Mouse (Mus musculus) heart, embryonic 11.5 days (tissue): Measurements from ENCODE around the gene B4galt3. TPM values are rescaled to one million over a fixed set of nuclear protein-coding genes. Genes with fewer than 3 reads are reported as not detected.

ENCODE experiments used
- ATAC-seq: fragments of 200-750 bp; cut with Nextera tagmentation; replicated peaks from 2 replicates; pipeline ENCODE4 v1.8.0; 2017; ENCODE audit warnings: moderate library complexity; ENCODE audit not compliant: insufficient number of reproducible peaks, low FRiP score, low TSS enrichment
- H3K27ac ChIP-seq: fragments of 300-500 bp; sonication (generic); 2 replicates; pipeline ENCODE4 v1.5.1; 2014; ENCODE audit warnings: mild to moderate bottlenecking, low read depth, low read length
- H3K27me3 ChIP-seq: fragments of 300-500 bp; sonication (generic); 2 replicates; pipeline ENCODE4 v1.6.1; 2014; ENCODE audit warnings: mild to moderate bottlenecking, low read length, mixed read lengths; ENCODE audit not compliant: control insufficient read depth, insufficient read depth
- H3K36me3 ChIP-seq: fragments of 300-500 bp; sonication (generic); 2 replicates; pipeline ENCODE4 v1.6.1; 2014; ENCODE audit warnings: mild to moderate bottlenecking, low read length, moderate library complexity, mixed read lengths; ENCODE audit not compliant: control insufficient read depth, insufficient read depth
- H3K4me1 ChIP-seq: fragments of 300-500 bp; sonication (generic); 2 replicates; pipeline ENCODE4 v1.6.1; 2014; ENCODE audit warnings: low read length; ENCODE audit not compliant: control insufficient read depth, insufficient read depth
- H3K4me2 ChIP-seq: fragments of 300-500 bp; sonication (generic); 2 replicates; pipeline ENCODE4 v1.6.1; 2014; ENCODE audit warnings: mild to moderate bottlenecking, moderate library complexity
- H3K4me3 ChIP-seq: fragments of 300-500 bp; sonication (generic); 2 replicates; pipeline ENCODE4 v1.5.1; 2014; ENCODE audit warnings: low read depth, low read length
- H3K9ac ChIP-seq: fragments of 300-500 bp; sonication (generic); 2 replicates; pipeline ENCODE4 v1.6.1; 2014; ENCODE audit warnings: mild to moderate bottlenecking, low read depth, low read length, moderate library complexity
- H3K9me3 ChIP-seq: fragments of 300-500 bp; sonication (generic); replicated peaks from 2 replicates; pipeline ENCODE4 v1.6.1; 2016; ENCODE audit warnings: low read length; ENCODE audit not compliant: control insufficient read depth
- WGBS: fragments of 180-500 bp; shearing (Covaris S2); extraction: QIAGEN DNeasy Blood & Tissue Kit; methylation state at CpG from one replicate; pipeline ENCODE4 v1.1.7; 2014; ENCODE audit not compliant: insufficient replicate concordance; 5-methylcytosine and 5-hydroxymethylcytosine counted together
- polyA plus RNA-seq: library from polyadenylated mRNA; unstranded; fragments of >200 nt; fragmentation: Nextera tagmentation; extraction: Ambion mirVana; gene quantifications from 2 replicates; pipeline ENCODE4 v1.2.1, GENCODE M21; 2014

B4galt3 gene
- polyA plus RNA-seq, 1 experiment from 2014 or later = 49.4 TPM

- no peak overlapping the region for H3K9ac ChIP-seq
- no peak overlapping the region for H3K4me3 ChIP-seq
- no peak overlapping the region for H3K4me2 ChIP-seq
- H3K27me3 ChIP-seq = no peaks in the 10 kb centered on the region
- peaks cover 9% of the 10 kb centered on the region for H3K4me1 ChIP-seq
- 91% methylated on average over 14 of the region's 14 CpGs for WGBS
- H3K27ac ChIP-seq = no peak overlapping the region
- H3K9me3 ChIP-seq = no peaks in the 10 kb centered on the region
- ATAC-seq = no peak
- peaks cover 32% of the 10 kb centered on the region for H3K36me3 ChIP-seq
Observed at GRCm38 (mm10) chr1:171276110-171276748, 6.1 kb downstream of the B4galt3 start.

GRCm38 (mm10) chr1:171277736-171278135 lies 7.6 kb downstream of the B4galt3 start:
- Histone ChIP-seq H3K27ac (no peak overlapping the region), H3K4me3 (no peak overlapping the region), H3K9me3 (no peaks in the 10 kb centered on the region), H3K4me2 (no peak overlapping the region), H3K36me3 (peaks cover 33% of the 10 kb centered on the region), H3K9ac (no peak overlapping the region), H3K4me1 (peaks cover 6% of the 10 kb centered on the region; the same call in 1 of the 2 replicates), H3K27me3 (no peaks in the 10 kb centered on the region)
- ATAC-seq = no peak
- 92% methylated on average over 10 of the region's 10 CpGs for WGBS

- H3K27ac ChIP-seq = no peak overlapping the region
- H3K4me1 ChIP-seq = peaks cover 6% of the 10 kb centered on the region; the same call in 1 of the 2 replicates
- no peaks in the 10 kb centered on the region for H3K9me3 ChIP-seq
- H3K36me3 ChIP-seq = peaks cover 29% of the 10 kb centered on the region
- H3K4me3 ChIP-seq = no peak overlapping the region
- H3K4me2 ChIP-seq = no peak overlapping the region; the same call in 1 of the 2 replicates
- no peaks in the 10 kb centered on the region for H3K27me3 ChIP-seq
- 92% methylated on average over 8 of the region's 8 CpGs for WGBS
- no peak overlapping the region for H3K9ac ChIP-seq
- no peak for ATAC-seq
Observed at GRCm38 (mm10) chr1:171278436-171278835, 8.3 kb downstream of the B4galt3 start.

GRCm38 (mm10) chr1:171279012-171279705 lies 9.0 kb downstream of the B4galt3 start:
- peak overlapping the region; percentile 66; the same call in 1 of the 2 replicates for H3K9ac ChIP-seq
- WGBS = 82% methylated on average over 14 of the region's 14 CpGs
- no peak for ATAC-seq
- H3K9me3 ChIP-seq = no peaks in the 10 kb centered on the region
- peak overlapping the region; percentile 54 for H3K4me3 ChIP-seq
- H3K27ac ChIP-seq = no peak overlapping the region
- peak overlapping the region; percentile 83 for H3K4me2 ChIP-seq
- no peaks in the 10 kb centered on the region for H3K27me3 ChIP-seq
- H3K36me3 ChIP-seq = peaks cover 26% of the 10 kb centered on the region
- H3K4me1 ChIP-seq = peaks cover 6% of the 10 kb centered on the region; the same call in 1 of the 2 replicates

GRCm38 (mm10) chr1:171279721-171280120 lies 9.6 kb downstream of the B4galt3 start:
- H3K36me3 ChIP-seq = peaks cover 23% of the 10 kb centered on the region
- H3K4me3 ChIP-seq = peak overlapping the region; percentile 54
- H3K9ac ChIP-seq = peak overlapping the region; percentile 66
- peaks cover 6% of the 10 kb centered on the region; the same call in 1 of the 2 replicates for H3K4me1 ChIP-seq
- H3K4me2 ChIP-seq = peak overlapping the region; percentile 83
- WGBS = 60% methylated on average over 5 of the region's 5 CpGs
- ATAC-seq = no peak
- H3K27me3 ChIP-seq = no peaks in the 10 kb centered on the region
- peak overlapping the region; percentile 60; the same call in 1 of the 2 replicates for H3K27ac ChIP-seq
- no peaks in the 10 kb centered on the region for H3K9me3 ChIP-seq

GRCm38 (mm10) chr1:171280250-171280915 lies 10.3 kb downstream of the B4galt3 start:
- peak; percentile 2; the same call in 1 of the 2 replicates for ATAC-seq
- H3K36me3 ChIP-seq = peaks cover 18% of the 10 kb centered on the region
- WGBS = 1% methylated on average over 25 of the region's 25 CpGs

GRCm38 (mm10) chr1:171280916-171281527 lies 10.9 kb downstream of the B4galt3 start, which contains the start of gene Ppox:
TSS of gene Ppox (minus strand) at chr1:171281186.
- WGBS = under 1% methylated on average over 26 of the region's 26 CpGs

More at GRCm38 (mm10) chr1:171280250-171280915, 10.3 kb downstream of the B4galt3 start:
- H3K4me2 ChIP-seq = peak overlapping the region; percentile 83
- peaks cover 6% of the 10 kb centered on the region; the same call in 1 of the 2 replicates for H3K4me1 ChIP-seq
- peak overlapping the region; percentile 66 for H3K9ac ChIP-seq
- no peaks in the 10 kb centered on the region for H3K9me3 ChIP-seq
- no peaks in the 10 kb centered on the region for H3K27me3 ChIP-seq
- peak overlapping the region; percentile 54 for H3K4me3 ChIP-seq
- peak overlapping the region; percentile 60 for H3K27ac ChIP-seq

GRCm38 (mm10) chr1:171281528-171281923 lies 11.4 kb downstream of the B4galt3 start:
- H3K27ac ChIP-seq = peak overlapping the region; percentile 93
- H3K4me3 ChIP-seq = peak overlapping the region; percentile 54
- H3K36me3 ChIP-seq = peaks cover 13% of the 10 kb centered on the region; the same call in 1 of the 2 replicates
- 0% methylated on average over 10 of the region's 10 CpGs for WGBS
- H3K27me3 ChIP-seq = no peaks in the 10 kb centered on the region
- peak overlapping the region; percentile 83 for H3K4me2 ChIP-seq
- ATAC-seq = peak; percentile 46
- peak overlapping the region; percentile 84 for H3K9ac ChIP-seq
- peaks cover 7% of the 10 kb centered on the region for H3K4me1 ChIP-seq
- no peaks in the 10 kb centered on the region for H3K9me3 ChIP-seq

More at GRCm38 (mm10) chr1:171280916-171281527, 10.9 kb downstream of the B4galt3 start, which contains the start of gene Ppox:
- Histone ChIP-seq H3K9ac (peak within 1 kb of the TSS; percentile 84), H3K4me3 (peak within 1 kb of the TSS; percentile 54), H3K4me1 (peaks cover 6% of the 10 kb centered on the region; the same call in 1 of the 2 replicates), H3K36me3 (peaks cover 16% of the 10 kb centered on the region), H3K9me3 (no peaks in the 10 kb centered on the region), H3K27ac (peak within 1 kb of the TSS; percentile 93), H3K27me3 (no peaks in the 10 kb centered on the region), H3K4me2 (peak within 1 kb of the TSS; percentile 83)
- ATAC-seq = peak; percentile 95
